Mouse (Mus musculus) frontal cortex, adult (tissue): ENCODE results near the gene Bmp8a.
"Not testable (repeated sequence)": the region's sequence is repeated elsewhere in the genome, so short reads cannot be mapped to it uniquely, and the experiment has no call there.

Experiments
- ATAC-seq: cut with Nextera tagmentation; 2 replicates; pipeline ENCODE4 v1.9.2; 2017; ENCODE audit warnings: mild to moderate bottlenecking, moderate library complexity, mixed read lengths; ENCODE audit not compliant: low TSS enrichment

The Bmp8a gene

GRCm38 (mm10) chr4:123286790-123287189 is 56.3 kb downstream of the Bmp8a start:
- no peak for ATAC-seq

DNA sequence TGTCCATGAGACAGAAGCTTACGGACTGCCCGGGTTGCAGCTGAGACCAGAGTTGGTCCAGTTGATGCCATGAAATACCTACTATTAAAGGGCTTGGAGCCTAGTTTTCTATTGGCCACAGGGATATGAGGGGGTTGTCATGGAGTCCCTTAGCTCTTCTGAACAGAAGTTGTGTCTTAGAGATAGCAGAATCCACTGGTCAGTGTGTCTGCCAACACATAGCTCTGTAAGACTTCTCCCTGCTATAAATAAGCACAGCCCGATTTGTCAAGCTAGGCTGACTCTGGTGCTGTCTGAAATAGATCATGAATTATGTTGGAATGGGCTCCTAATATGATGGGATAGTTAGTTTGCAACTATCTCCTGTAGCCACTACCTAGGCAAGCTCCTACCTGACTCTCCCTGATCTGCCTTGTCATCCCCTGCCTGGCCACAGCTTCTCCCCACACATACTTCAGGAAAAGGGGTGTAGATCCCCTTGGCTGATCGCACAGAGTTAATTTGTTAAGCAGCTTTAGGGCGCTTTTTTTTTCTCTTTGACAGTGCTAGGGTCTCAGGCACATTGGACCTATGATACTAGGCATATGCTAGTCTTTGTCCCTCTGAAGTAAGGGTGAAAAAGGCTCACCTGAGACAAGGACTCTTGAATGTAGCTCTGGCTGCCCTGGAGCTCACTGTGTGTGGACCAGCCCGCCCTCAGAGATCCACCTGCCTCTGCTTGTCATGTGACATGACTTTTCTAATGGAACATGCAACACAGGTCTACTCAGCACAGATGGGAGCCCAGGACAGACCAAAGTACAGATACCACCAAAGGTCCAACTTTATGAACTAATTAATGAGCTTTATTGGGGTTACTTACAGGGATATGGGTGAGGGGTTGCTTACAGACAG is 58.1 kb downstream of the Bmp8a start:
- ATAC-seq = no peak

GRCm38 (mm10) chr4:123283675-123284064 is 59.4 kb downstream of the Bmp8a start:
- ATAC-seq = not testable (repeated sequence)

GRCm38 (mm10) chr4:123282915-123283674 is 60.0 kb downstream of the Bmp8a start:
- ATAC-seq = peak; percentile 46; the same call in 1 of the 2 replicates

DNA sequence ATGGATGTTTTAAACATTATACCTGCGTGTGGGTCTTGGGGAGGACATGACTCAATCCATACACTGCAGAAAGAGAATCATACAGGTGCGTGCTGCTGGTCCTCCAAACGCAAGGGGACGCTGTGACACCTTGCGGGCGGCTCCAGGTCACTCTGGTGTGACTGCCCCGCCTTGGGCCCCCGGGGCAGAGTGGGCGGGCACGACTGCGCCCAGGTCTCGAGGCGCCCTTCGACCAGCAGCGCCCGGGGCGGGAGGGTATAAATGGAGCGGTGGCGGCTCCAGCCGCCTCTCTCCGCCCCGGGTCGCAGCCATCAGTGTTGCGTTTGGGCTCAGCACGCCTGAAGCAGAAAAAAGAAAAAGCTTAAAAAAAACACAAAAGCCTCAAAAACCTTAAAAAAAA is 60.6 kb downstream of the Bmp8a start:
- peak; percentile 82 for ATAC-seq

GRCm38 (mm10) chr4:123280117-123280516 is 62.9 kb downstream of the Bmp8a start:
- no peak for ATAC-seq

GRCm38 (mm10) chr4:123271063-123271462 is 72.0 kb downstream of the Bmp8a start:
- no peak for ATAC-seq
